Mouse (Mus musculus) Patski (cell line): ENCODE measurements around the gene Sptan1. TPM values are rescaled to one million over a fixed set of nuclear protein-coding genes. Genes with fewer than 3 reads are reported as not detected.

Source experiments
- ATAC-seq: fragments of 100-300 bp; one replicate; pipeline ENCODE4 v1.8.0; 2021
- CTCF ChIA-PET: fragments of 350-600 bp; sonication (Branson Sonifier 250); formaldehyde crosslinking; loops from one replicate; lab custom pipeline; 2022; ENCODE audit warnings: inconsistent platforms; lab: Charles Lee
- POLR2A ChIA-PET: fragments of 350-600 bp; sonication (Branson Sonifier 250); formaldehyde crosslinking; loops from one replicate; lab custom pipeline; 2022; ENCODE audit warnings: antibody characterized with exemption, inconsistent platforms; lab: Charles Lee
- DNase-seq: peaks from one replicate; pipeline ENCODE4 v3.0.0-alpha.2; 2011; ENCODE audit warnings: low read depth, low spot score
- H3K27me3 ChIP-seq: fragments of 371-371 bp; one replicate; pipeline ENCODE4 v1.5.1; 2021
- CTCF ChIP-seq: fragments of 100-300 bp; IDR thresholded peaks from one replicate; pipeline ENCODE4 v1.5.1; 2021
- in situ Hi-C: fragments of 300-500 bp; cut with MboI; formaldehyde crosslinking; loops from 3 replicates; pipeline ENCODE4 v1.11.1; 2018; ENCODE audit warnings: low pct_unique_long_range_greater_than_20kb, mixed read lengths
- polyA plus RNA-seq: library from polyadenylated mRNA; unstranded; gene quantifications from one replicate; pipeline ENCODE4 v1.2.3, GENCODE M21; 2021

Sptan1 gene
- polyA plus RNA-seq, 1 experiment from 2014 or later, result 597 TPM

DNA sequence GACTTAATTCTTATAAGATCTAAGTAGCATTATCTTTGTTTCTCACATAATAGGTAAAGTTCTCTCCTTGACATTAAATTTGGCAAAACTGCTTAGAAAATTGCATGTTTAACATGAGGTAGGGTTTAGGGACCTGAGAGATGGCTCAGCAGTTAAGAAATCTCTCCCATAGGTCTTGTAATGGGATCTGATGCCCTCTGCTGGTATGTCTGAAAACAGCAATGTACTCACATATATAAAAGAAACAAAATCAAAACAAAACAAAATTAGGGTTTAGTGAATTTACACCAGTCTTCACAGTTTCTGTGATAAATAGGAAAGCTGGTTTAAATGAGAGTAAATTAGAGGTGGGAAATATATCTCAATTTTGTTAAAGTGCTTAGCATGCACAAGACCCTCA, 11.9 kb downstream of the Sptan1 start:
- DNase-seq (no peak), ATAC-seq (no peak)
- H3K27me3 ChIP-seq, result no peaks in the 10 kb centered on the region
- CTCF ChIA-PET, result interaction anchor here (0.9 to 2.7 kb wide), 15 partner anchors 9 to 80 kb away, joined by 3 to 14 read pairs (median 4); no protein-coding TSS in a partner anchor
- in situ Hi-C loops, result loop anchor here (5.0 kb wide), 1 partner anchor 45 kb away; no protein-coding TSS in a partner anchor
- POLR2A ChIA-PET, result interaction anchor here (1.0 to 3.1 kb wide), 2 partner anchors 12 to 14 kb away, joined by 3 to 17 read pairs; partner anchors contain the start of gene Sptan1
- peak; percentile 69 for TF ChIP-seq CTCF

DNA sequence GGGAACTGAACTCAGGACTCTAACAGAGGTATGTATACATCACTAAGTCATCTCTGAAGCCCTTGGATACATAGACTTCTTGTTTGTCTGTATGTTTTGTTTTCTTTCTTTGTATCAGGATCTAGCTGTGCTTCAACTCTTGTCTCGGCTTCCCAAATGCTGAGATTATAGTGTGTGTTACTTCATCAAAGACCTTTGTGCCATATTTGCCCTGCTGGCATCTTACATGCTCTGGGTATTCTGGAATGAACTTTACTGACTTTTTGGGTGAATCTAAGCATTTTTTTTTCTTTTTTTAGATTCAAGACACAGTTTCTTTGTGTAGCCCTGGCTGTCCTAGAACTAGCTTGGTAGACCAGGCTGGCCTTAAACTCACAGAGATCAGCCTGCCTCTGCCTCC, 15.3 kb downstream of the Sptan1 start:
- no peak for DNase-seq
- ATAC-seq, result no peak
- POLR2A ChIA-PET, result interaction anchor here (0.9 kb wide), 1 partner anchor 9 kb away, joined by 3 read pairs; no protein-coding TSS in a partner anchor
- H3K27me3 ChIP-seq, result no peaks in the 10 kb centered on the region
- in situ Hi-C loops, result no loop called here
- no peak for TF ChIP-seq CTCF
- CTCF ChIA-PET, result no interaction called here

- ChIA-PET CTCF (interaction anchor here (1.4 to 2.5 kb wide), 3 partner anchors 8 to 15 kb away, joined by 3 to 9 read pairs (median 3); no protein-coding TSS in a partner anchor), POLR2A (interaction anchor here (1.4 kb wide), 1 partner anchor 10 kb away, joined by 4 read pairs; no protein-coding TSS in a partner anchor)
- no peak for TF ChIP-seq CTCF
- no peaks in the 10 kb centered on the region for H3K27me3 ChIP-seq
- ATAC-seq (no peak), DNase-seq (no peak)
- in situ Hi-C loops, result no loop called here
Measured at GRCm38 (mm10) chr2:29991962-29992361, 26.6 kb downstream of the Sptan1 start.

DNA sequence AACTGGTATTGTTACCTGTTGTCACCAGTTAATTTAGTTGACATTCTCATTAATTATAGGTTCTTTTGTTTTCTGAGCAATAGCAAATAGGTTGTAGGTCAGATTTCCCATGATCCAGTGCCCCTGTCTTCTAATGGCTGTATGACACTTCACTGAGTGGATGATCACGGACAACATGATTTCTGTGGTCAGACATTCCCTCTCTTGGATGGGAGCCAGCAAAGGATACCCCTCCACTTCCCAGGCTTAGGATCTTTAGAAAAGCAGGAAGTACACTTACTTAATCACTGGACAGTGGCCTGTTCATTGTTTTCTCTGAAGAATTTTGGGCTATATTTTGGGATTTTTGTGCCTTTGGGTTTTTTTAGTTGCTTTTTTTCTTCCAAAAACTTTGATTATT, 43.7 kb downstream of the Sptan1 start:
- ChIA-PET POLR2A (no interaction called here), CTCF (no interaction called here)
- in situ Hi-C loops, result no loop called here
- no peaks in the 10 kb centered on the region for H3K27me3 ChIP-seq
- DNase-seq, result no peak
- no peak for ATAC-seq
- TF ChIP-seq CTCF, result no peak

DNA sequence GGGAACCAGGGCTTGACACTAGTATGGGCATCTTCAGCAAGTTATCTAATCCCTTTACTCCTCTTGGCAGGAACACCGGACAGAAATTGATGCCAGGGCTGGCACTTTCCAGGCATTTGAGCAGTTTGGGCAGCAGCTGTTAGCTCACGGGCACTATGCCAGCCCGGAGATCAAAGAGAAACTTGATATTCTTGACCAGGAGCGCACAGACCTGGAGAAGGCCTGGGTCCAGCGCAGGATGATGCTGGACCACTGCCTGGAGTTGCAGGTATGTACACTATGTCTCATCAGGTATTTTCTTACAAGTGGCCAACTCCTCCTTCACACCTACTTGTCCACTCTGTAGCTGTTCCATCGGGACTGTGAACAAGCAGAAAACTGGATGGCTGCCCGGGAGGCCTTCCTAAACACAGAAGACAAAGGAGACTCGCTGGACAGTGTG, 45.5 kb downstream of the Sptan1 start:
- in situ Hi-C loops, result no loop called here
- ChIA-PET CTCF (interaction anchor here (1.1 to 1.6 kb wide), 4 partner anchors 10 to 76 kb away, joined by 3 to 5 read pairs (median 3); no protein-coding TSS in a partner anchor), POLR2A (no interaction called here)
- TF ChIP-seq CTCF, result no peak
- H3K27me3 ChIP-seq, result no peaks in the 10 kb centered on the region
- no peak for DNase-seq
- no peak for ATAC-seq

- ChIA-PET CTCF (interaction anchor here (2.5 kb wide), 1 partner anchor 13 kb away, joined by 13 read pairs; no protein-coding TSS in a partner anchor), POLR2A (interaction anchor here (0.6 to 0.7 kb wide), 2 partner anchors 10 to 47 kb away, joined by 3 read pairs; no protein-coding TSS in a partner anchor)
- TF ChIP-seq CTCF, result no peak
- in situ Hi-C loops, result no loop called here
- no peak for DNase-seq
- ATAC-seq, result no peak
- no peaks in the 10 kb centered on the region for H3K27me3 ChIP-seq
Measured at GRCm38 (mm10) chr2:30014326-30014966, 49.1 kb downstream of the Sptan1 start.

DNA sequence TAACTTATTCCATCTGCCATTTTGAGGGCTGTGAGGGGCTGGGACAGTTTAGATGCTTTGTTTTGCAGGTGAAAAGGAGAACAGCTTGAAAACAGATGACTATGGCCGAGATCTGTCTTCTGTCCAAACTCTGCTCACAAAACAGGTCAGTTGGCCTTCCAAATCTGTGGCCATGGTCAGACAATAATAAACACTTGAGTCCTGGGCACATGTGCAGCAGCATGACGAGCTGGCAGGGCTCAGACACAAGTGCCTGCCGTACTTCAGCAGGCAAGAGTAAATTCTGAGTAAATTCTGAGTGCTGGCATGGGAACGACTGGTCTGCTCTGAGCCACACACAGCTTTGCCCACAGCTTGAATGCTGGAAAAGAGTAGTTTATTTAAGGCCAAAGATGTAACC, 60.1 kb downstream of the Sptan1 start:
- in situ Hi-C loops, result no loop called here
- no peaks in the 10 kb centered on the region for H3K27me3 ChIP-seq
- ATAC-seq (no peak), DNase-seq (no peak)
- ChIA-PET CTCF (interaction anchor here (1.0 to 1.4 kb wide), 3 partner anchors 8 to 106 kb away, joined by 3 read pairs; no protein-coding TSS in a partner anchor), POLR2A (interaction anchor here (1.4 kb wide), 1 partner anchor 25 kb away, joined by 3 read pairs; no protein-coding TSS in a partner anchor)
- no peak for TF ChIP-seq CTCF

- TF ChIP-seq CTCF, result no peak
- no peak for DNase-seq
- CTCF ChIA-PET, result interaction anchor here (1.0 kb wide), 1 partner anchor 10 kb away, joined by 3 read pairs; no protein-coding TSS in a partner anchor
- in situ Hi-C loops, result no loop called here
- ATAC-seq, result no peak
- H3K27me3 ChIP-seq, result no peaks in the 10 kb centered on the region
- POLR2A ChIA-PET, result interaction anchor here (1.4 kb wide), 1 partner anchor 27 kb away, joined by 3 read pairs; no protein-coding TSS in a partner anchor
Measured at GRCm38 (mm10) chr2:30026997-30027396, 61.6 kb downstream of the Sptan1 start.

DNA sequence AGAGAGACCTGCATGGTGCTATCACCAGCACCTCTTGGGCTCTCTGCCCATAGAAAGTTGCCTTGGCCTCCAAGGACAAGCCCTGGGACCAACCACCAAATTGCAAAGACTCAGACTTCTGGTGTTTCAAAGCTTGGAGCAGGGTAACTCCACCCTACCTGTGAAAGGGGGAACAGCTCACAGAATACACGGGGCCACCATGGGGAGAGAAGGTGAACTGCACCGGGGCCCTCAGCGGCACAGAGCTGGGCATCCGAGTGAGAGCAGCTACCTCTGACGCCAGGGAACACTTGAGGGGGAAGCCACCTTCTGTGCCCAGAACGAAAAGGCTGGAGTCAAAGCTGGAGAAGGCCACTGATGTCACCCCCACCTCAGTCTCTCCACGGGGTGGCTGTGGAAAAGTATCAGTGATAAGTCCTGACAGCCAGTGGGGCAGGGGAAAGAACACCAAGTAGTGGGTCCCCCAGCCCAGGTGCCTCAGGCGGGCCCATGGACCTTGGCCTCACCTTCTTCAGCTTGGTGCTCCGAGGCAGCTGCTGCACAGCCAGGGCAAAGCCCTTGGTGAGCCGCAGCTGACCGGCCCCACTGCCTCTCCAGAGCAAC, 67.0 kb downstream of the Sptan1 start:
- CTCF ChIA-PET, result interaction anchor here (0.9 to 1.2 kb wide), 3 partner anchors 9 to 31 kb away, joined by 3 to 4 read pairs (median 3); no protein-coding TSS in a partner anchor
- no peak for ATAC-seq
- no peaks in the 10 kb centered on the region for H3K27me3 ChIP-seq
- in situ Hi-C loops, result no loop called here
- POLR2A ChIA-PET, result interaction anchor here (0.9 to 1.6 kb wide), 2 partner anchors 10 to 12 kb away, joined by 3 to 4 read pairs; no protein-coding TSS in a partner anchor
- no peak for TF ChIP-seq CTCF
- DNase-seq, result no peak

GRCm38 (mm10) chr2:30032957-30033356, 67.6 kb downstream of the Sptan1 start:
- CTCF ChIA-PET, result interaction anchor here (0.9 to 1.2 kb wide), 3 partner anchors 9 to 31 kb away, joined by 3 read pairs; no protein-coding TSS in a partner anchor
- DNase-seq (no peak), ATAC-seq (no peak)
- in situ Hi-C loops, result no loop called here
- H3K27me3 ChIP-seq, result no peaks in the 10 kb centered on the region
- POLR2A ChIA-PET, result interaction anchor here (0.9 kb wide), 1 partner anchor 9 kb away, joined by 3 read pairs; no protein-coding TSS in a partner anchor
- no peak for TF ChIP-seq CTCF
